Mouse (Mus musculus) retina, adult 2 months (tissue): ENCODE results near the gene Serac1.
A peak's percentile ranks its signal among the peaks of the same experiment; 100 is the strongest.

Source experiments
- DNase-seq: peaks from one replicate; pipeline ENCODE4 v3.0.0-alpha.2; 2012; ENCODE audit warnings: low read depth, low spot score

Gene Serac1

GRCm38 (mm10) chr17:6079287-6080122 is at the start of gene Serac1, which contains the start of gene Gtf2h5:
Serac1 (minus strand) TSS chr17:6079741.
Gtf2h5 (plus strand) TSS chr17:6079786.
- peak; percentile 94 for DNase-seq

GRCm38 (mm10) chr17:6128039-6128438 is 48.5 kb upstream of the Serac1 start:
- no peak for DNase-seq

- DNase-seq, result no peak
Measured at GRCm38 (mm10) chr17:6125441-6125840, 45.9 kb upstream of the Serac1 start.

DNA sequence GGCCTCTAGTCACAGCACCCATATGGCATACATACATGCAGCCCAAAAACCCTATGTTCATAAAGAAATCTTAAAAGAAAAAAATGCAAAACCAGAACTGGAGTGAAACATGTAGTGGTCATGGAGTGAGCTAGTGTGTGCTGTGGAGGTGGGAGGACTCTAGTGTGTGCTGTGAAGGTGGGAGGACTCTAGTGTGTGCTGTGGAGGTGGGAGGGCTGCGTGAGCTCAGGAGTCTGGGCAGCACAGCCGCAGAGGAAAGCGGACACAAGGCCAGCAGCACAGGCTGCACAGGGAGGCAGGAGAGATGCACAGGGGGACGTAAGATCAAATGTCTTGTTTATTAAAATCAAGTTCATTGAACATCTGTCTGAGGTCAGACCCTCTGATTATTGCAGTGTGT is 44.2 kb upstream of the Serac1 start:
- no peak for DNase-seq

GRCm38 (mm10) chr17:6118861-6119260 is 39.3 kb upstream of the Serac1 start:
- no peak for DNase-seq

DNA sequence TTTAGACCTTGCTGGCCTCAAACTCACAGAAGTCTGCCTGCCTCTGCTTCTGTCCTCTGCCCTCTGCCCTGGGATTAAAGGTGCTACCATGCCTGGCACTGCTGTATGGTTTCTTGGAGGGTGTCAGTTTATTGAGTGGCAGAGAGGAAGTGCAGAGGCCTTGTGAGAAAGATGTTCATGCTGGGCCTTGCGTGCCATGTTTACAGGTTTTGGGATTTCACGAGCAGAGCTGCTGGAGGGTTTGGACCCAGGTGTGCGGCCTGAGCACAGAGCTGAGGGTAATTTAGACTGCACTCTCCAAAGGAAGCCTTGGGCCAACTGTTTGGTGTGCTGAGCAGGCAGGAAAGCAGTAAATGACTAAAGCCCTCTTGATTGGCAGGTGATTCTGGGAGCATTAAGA is 38.4 kb upstream of the Serac1 start:
- no peak for DNase-seq

- DNase-seq, result no peak
Measured at GRCm38 (mm10) chr17:6117148-6117725, 37.7 kb upstream of the Serac1 start.

DNA sequence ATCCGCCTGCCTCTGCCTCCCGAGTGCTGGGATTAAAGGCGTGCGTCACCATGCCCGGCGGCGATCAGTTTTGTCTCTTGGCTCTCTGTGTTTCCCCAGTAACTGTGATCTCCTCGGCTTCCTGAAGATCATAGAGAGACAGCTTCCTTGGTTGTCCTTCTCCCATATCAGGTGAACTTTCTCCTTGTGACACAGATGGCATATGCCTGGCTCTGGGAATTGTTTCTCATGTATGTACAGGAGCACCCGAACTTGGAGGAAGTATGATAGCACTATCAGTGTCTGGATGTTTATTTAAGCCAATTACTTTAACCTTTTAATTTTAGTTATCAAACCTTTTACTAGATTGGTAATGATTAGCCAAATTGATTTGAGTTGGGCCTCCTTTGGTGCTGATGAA is 35.5 kb upstream of the Serac1 start:
- no peak for DNase-seq

DNA sequence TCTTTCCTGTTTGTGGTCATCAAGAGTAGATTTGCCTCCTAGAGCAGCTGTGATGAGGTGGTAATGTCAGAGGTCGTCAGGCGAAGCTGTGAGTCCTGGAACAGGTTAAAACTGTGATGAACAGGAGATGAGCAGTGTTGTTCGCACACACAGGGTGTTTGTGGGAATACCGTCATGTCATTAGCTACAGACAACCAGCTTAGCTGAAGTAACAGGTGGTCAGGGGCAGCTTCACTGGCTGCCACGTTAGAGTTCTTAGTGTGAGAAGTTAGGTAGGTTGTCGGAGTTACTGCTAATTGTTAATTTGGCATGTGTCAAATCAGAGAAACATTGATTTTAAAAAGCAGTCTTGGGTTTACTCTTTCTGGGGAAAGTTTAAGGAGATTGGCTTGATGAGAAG is 34.1 kb upstream of the Serac1 start:
- no peak for DNase-seq

GRCm38 (mm10) chr17:6110956-6111355 is 31.4 kb upstream of the Serac1 start:
- DNase-seq, result no peak

DNA sequence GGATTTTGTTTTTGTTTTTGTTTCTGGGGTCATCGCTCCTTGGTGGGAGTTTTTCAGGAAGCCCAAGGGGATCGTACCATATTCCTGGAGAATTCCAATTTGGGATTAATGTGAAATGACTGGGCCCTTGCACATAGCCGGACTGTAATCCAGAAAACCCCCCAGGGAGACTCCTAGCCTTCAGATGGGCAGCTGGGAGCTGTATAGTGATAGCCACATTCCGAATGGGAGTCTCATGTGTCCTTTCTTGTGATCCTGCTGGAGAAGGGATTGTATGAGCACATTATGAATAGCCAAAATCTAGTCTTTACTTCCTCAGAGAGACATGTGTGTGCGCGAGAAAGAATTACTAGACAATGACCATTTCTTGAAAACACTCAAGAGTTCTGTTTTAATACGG is 28.6 kb upstream of the Serac1 start:
- DNase-seq, result no peak

DNA sequence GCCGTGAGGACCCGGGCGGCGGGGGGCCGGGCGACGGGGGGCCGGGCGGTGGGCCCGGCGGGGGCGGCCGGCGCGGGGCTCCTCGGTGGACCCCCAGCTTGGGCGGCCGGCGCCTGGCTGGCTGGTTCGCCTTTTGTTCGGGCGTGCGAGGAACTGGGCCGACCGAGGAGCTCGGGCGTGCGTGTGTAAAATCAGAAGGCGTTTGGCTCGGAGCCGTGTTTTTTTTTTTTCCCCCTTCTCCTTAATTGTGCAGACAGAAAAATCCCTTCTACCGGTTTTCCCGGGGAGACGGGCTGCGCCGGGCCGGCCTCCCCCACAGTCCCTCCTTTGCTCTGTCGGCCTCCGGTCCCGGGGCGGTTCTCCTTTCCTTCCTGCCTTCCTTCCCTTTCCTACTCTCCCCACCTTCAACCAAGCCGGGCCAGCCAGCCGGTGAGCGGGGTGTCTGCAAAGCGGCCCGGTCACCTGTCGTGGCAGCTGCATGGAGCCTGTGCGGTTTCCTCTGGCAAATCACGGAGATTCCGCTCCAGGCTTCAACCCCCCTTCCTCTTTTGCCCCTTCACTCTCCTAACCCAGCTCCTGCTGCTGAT is 27.6 kb upstream of the Serac1 start:
- DNase-seq, result no peak

- peak; percentile 65 for DNase-seq
Measured at GRCm38 (mm10) chr17:6106361-6107014, 26.9 kb upstream of the Serac1 start, which contains the start of gene Tulp4. Tulp4 (plus strand) TSS chr17:6106437.

DNA sequence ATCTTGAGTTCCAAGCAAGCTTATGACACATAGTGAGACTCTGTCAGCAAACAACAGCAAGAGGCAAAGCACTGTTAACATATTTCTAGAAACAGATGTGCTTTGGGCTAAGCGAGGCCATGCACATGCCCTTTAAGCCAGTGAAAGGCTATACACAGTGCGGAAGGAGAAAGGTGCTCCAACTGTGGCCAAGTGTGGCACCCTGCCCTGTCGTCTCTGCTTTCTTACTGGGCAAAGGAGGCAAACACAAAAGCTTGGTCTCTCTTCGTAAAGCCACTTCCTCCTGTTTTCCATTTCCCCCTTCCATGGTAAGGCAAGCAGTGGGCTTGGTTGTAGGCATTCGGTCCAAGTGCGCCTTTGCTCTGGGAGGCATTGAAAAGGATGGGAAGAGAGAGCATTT is 24.0 kb upstream of the Serac1 start:
- DNase-seq, result no peak

GRCm38 (mm10) chr17:6102287-6102686 is 22.7 kb upstream of the Serac1 start:
- DNase-seq, result no peak

- DNase-seq, result no peak
Measured at GRCm38 (mm10) chr17:6097884-6098283, 18.3 kb upstream of the Serac1 start.

DNA sequence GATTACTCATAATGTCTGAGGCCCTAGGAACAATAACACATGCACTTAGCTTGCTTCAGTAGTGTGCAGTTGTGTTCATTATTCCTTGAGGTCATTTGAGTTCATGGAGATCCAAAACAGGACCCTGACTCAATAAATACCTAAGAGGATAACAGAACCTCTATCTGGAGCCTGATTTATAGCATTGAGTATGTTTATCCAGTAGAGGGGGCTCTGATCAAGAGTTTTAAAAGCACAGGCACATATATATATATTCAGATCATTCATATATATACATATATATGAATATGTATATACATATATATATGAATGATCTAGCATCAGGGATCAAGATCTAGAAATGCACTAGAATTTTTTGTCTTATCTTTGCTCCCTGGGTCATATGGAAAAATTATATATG is 16.0 kb upstream of the Serac1 start:
- no peak for DNase-seq

- DNase-seq, result no peak
Measured at GRCm38 (mm10) chr17:6091604-6092003, 12.1 kb upstream of the Serac1 start.

DNA sequence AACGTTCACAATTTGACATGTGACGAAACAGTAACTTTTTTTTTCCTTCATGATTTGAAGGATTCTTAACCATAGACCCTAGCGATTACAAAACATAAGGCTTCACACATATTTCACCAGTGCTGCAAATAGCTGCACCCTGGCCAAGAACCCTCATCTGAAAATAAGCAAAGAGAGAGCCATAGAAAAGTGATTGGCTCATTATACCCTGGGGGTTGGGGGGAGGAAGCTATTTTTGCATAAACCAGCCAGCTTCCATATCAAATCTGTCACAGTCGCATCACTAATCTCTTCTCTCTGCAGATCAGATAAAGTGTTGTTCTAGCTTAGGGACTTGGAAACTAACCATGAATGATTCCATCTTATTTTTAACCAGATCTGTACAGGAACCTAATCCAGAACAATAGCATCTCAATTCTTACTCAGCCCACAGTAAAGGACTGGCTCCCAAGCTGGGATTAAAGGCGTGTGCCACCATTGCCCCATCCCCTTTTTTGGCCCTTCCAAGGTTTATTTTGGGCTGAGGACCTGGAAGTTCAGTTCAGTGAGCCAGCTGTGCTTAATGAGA is 3.9 kb upstream of the Serac1 start:
- DNase-seq, result no peak

DNA sequence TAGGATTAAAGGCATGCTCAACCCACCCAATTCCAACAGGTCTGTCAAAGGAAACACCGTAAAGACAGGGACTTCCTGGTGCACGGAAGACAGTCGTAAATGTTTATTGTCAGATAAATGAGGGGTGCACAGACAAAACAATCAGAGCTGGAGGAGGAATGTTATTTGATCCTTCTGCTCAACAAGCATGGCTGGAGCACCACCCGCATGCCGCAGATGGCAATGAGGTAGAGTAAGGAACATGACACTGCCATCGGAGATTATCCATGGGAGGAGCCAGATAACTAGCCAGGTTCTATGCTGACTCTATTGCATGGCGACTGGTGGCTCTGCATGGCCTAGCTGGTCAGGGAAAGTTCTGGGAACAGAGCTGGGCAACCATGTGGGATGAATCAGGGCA is 6.1 kb downstream of the Serac1 start:
- DNase-seq, result no peak

DNA sequence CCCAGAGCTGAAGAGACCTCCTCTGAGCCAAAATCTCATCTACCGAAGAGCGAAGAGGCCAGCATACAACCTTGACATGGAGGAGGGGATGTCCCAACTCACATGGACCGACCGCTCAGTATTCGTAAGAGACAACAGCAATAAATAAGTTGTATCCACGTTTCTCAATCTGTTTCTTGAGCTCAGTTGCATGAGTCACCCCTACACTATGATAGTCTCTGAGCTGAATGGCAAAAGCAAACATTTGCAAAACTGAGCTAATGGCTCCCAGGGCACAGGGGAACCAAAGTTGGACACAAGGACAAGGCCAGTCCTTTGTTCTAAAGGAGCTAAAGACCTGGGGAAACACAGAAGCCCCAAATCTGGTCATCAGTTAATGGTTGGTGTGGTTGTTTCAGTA is 9.7 kb downstream of the Serac1 start:
- DNase-seq, result no peak

DNA sequence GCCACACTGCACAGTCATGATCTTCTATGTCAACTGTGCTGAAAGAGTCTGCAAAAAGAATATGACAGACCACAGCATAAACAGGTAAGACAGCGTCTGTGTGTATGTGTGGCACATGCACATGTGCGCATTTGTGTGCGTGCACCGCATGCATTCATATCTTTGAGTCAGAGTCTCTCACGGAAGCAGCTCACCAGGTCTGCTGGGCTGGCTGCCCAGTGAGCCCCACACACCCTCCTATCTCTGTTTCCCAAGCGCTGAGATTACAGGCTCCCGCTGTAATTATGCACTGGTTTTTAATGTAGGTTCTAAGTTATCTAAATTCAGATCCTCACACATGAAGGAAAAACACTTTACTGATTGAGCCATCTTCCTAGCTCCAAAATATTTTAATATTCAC is 11.9 kb downstream of the Serac1 start:
- no peak for DNase-seq
